Mouse (Mus musculus) A20 (cell line): ENCODE results near the gene Bcr.

ENCODE experiments used
- DNase-seq: peaks from one replicate; pipeline ENCODE4 v3.0.0-alpha.2; 2011; ENCODE audit warnings: low read depth, low spot score

Gene Bcr

DNA sequence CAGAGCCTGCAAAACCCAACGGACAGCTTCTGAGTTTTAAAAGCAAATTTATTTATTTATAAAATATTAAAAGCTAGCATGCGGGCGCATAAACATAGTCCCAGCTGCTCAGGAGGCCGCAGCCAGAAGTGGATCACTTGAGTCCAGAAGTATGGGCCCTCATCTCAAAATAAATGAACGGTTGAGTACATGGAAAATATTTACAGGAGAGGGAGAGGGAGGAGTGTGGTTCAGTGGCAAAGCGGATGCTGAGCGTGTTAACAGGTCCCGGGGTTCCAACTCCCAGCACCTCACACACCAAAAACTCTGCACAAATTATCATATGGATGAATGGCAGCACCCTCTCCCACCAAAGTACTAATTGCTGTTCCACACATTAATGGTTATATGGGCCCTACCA lies 2.1 kb upstream of the Bcr start:
- no peak for DNase-seq

DNA sequence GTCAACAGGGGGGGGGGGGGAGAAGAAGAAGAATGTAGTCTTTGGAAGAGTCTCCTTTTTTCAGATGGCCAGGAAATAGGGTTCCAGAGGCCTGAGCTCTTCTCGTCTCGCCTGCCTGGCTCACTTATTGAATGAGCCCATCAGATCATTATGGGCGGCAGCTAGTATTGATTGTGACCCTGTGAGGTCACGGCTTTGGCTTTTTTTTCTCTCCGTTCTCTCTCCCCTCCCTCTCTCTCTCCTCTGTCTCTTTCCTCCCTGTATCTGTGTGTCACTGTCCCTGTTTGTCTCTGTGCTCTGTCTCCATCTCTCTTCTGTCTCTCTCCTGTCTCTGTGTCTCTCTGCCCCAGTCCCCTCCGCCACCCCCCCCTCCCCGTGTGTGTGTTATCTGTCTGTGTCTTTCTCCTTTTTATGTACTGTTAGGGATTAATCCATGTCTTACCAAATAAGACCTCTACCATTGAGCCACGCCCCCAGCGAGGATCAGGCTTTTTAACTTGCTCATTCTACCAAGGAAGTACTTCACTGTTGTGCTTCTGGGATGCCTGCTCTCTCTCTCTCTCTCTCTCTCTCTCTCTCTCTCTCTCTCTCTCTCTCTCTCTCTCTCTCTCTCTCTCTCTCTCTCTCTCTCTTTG lies 1.5 kb upstream of the Bcr start:
- DNase-seq: no peak

DNA sequence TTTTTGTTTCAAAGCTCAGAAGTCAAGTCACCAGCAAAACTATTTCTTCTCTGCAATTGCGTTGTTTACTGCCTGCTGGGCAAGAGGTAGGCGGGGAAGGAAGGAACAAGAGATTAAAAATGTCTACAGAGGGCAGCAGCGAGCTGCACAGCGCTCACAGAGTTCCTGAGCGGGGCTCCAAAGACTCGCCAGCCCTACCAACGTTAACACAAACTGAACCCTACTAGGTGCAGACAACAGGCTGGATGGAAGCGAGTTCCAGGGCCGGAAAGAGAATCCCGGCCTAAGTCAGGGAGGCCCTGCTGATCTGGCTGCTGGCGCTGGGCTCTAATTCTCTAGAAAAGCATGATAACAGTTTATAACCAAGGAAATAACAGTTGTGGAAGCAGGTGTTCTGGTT lies 996 bp upstream of the Bcr start:
- DNase-seq: peak; percentile 87

DNA sequence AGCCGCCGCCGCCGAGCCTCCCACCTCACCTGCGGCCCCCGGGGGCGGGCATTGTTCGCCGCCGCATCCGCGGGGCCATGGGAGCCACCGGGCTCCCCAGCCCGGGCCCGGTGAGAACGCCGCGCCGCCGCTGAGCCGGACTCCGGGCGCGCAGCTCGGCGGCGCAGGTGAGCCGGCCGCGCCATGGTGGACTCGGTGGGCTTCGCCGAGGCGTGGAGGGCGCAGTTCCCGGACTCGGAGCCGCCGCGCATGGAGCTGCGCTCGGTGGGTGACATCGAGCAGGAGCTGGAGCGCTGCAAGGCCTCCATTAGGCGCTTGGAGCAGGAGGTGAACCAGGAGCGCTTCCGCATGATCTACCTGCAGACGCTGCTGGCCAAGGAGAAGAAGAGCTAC lies 447 bp downstream of the Bcr start:
- DNase-seq: peak; percentile 43

DNA sequence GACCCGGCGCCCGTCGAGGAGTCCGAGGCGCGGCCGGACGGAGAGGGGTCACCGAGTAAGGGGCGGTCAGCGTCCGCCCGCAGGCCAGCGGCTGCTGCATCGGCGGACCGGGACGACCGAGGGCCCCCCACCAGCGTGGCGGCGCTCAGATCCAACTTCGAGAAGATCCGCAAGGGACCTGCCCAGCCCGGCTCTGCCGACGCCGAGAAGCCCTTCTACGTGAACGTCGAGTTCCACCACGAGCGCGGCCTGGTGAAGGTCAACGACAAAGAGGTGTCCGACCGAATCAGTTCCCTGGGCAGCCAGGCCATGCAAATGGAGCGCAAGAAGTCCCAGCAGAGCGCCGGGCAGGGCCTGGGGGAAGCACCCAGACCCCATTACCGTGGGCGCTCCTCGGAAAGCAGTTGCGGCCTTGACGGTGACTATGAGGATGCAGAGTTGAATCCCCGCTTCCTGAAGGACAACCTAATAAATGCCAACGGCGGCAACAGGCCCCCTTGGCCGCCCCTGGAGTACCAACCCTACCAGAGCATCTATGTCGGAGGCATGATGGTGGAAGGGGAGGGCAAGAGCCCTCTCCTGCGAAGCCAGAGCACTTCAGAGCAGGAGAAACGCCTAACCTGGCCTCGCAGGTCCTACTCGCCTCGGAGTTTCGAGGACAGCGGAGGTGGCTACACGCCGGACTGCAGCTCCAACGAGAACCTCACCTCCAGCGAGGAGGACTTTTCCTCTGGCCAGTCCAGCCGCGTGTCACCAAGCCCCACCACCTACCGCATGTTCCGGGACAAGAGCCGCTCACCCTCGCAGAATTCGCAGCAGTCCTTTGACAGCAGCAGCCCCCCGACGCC lies 1.2 kb downstream of the Bcr start:
- no peak for DNase-seq

DNA sequence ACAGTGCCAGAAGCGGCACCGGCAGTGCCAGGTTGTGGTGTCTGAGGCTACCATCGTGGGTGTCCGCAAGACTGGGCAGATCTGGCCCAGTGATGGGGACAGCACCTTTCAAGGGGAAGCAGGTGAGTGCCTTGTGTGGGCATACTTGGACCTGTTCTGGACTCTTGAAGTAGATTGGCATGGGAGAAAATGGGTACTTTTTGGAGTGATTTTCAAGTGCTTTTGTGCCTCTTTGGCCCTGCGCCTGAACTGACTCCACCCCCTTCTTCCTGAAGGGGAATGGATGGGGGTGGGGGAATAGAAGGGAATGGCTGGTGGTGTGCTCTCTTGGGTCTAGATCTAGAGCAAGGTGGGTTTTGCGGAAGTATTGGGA lies 1.8 kb downstream of the Bcr start:
- DNase-seq: no peak

DNA sequence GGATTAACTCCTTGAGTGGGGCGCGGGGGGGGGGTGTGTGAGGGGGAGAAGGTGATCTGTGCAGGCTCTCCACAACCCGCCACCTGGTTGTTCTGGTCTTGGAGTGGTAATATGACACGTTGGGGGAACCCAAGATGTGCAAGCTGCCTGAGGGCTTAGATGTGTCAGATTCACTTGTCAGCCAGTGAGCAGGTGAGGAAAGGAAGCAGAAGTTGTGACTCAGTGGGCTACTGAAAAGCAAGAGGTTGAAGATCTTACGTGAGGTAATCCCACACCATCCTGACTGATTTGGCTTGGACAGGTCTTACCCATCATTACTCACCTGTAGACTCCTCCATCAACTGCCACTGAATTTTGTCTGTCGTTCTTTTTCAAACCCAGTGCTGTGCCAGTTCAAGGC lies 2.2 kb downstream of the Bcr start:
- DNase-seq: peak; percentile 30

DNA sequence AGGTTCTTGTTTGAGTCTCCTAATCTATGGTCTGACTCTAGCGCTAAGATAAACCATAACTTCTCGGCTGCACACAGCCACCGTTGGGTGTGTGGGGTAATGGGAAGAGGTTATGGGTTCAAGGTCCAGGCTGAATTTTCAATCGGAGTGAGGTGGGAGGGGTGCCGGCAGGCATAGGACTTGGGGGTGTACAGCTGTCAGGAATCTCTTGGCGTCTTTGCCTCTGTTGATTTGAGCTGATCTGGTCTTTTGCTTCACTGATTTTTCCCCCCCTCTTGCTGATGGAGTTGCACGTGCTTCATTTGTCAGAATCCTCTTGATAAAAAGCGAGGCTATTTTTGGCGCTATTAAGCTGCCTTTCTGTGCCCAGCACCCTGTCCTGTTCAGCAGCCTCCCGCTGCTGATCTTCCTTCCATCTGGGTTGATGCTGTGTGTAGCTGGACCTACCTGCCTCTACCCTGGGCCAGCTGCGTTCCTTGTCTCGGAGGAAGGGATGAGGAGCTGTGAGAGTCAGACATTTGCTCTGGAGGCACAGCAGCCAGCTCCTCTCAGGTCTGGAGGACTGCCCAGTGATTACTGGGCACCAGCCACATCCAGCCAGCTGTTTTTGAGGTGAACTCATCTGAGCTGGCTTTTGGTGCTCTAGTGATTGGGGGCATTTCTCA lies 3.0 kb downstream of the Bcr start:
- no peak for DNase-seq

DNA sequence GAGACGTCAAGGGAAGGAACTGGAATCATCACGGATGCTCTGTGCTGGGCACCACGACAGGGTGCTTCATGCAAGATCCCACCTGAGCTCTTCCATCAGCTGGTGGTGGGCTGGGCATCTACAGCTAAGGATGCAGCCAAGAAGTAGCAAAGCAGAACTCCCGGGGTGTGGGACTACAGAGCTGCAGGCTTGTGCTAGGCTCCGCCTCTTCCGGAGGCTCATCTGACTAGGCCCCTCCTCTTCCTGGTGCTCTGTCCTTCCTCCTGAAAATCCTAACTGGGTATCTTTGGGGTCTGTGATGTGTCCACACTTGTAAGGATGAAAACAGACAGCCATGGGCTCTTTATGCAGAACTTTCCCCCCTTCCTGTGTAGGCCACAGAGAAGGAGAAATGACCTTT lies 5.3 kb downstream of the Bcr start:
- DNase-seq: no peak

DNA sequence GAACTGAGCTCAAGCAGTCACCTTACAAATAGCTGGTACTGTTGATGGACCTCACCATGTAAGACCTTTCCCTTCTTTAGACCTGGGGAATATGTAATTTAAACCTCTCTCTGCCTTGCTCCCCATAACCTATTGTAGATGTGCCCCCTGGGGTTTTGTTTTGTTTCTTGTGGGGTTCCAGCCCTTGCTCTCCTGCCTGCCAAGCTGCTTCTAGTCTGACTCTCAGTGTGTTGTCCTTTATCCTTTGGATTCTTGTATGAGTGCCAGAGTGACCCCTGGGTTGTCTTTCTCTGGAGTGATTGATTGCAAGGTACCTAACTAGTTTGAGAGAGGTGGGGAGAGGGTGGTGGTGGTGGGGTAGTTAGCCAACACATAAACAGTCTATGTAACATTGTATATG lies 7.1 kb downstream of the Bcr start:
- DNase-seq: no peak

DNA sequence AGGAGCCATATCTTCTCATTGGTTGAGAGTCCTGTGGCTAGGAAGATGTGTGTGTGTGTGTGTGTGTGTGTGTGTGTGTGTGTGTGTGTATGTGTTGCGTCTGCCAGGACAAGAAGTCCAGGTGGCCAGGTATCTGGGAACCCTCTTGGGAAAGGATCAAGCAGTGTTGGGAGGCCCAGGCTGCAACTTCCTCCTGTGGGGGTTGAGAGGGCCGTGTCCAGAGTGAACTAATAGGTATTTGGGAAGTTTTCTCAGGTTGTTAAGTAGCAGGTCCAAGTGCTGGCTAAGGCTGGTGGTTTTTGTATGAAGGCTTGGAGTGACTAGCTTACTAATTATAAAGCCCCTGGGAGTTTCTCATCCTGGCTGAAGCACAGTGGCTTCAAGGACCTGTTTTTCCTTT lies 7.7 kb downstream of the Bcr start:
- DNase-seq: no peak

DNA sequence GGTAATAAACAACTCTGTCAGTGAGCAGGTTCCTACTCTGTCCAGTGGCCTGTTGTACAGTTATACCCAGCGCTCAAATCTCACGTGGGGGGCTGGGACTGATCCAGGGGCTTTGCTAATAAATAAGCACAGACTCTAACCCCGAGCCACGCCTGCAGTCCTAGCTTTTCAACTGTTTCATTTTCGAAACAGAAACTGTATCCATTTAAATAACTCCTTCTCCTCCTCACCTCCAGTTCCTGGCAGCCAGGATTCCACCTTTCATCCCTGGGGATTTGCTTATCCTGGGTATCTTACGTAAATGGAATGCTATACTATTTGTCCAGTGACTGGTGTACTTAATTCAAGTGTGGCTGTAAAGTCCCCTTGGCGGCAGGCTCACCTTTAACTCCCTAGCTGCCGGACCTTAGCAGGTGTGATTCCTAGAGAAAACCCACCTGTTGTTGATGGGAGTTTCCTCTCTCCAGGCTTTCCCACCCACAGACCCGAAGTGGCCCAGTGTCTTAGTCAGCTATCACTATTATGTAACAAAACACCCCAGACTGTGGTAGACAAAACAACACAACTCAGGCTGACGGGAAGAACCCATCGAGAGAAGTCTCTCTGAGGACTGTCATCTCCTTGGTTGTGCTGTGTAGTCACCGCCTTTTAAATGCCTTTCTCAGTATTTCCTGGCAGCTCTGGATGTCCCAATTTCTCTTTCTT lies 8.4 kb downstream of the Bcr start:
- DNase-seq: no peak

DNA sequence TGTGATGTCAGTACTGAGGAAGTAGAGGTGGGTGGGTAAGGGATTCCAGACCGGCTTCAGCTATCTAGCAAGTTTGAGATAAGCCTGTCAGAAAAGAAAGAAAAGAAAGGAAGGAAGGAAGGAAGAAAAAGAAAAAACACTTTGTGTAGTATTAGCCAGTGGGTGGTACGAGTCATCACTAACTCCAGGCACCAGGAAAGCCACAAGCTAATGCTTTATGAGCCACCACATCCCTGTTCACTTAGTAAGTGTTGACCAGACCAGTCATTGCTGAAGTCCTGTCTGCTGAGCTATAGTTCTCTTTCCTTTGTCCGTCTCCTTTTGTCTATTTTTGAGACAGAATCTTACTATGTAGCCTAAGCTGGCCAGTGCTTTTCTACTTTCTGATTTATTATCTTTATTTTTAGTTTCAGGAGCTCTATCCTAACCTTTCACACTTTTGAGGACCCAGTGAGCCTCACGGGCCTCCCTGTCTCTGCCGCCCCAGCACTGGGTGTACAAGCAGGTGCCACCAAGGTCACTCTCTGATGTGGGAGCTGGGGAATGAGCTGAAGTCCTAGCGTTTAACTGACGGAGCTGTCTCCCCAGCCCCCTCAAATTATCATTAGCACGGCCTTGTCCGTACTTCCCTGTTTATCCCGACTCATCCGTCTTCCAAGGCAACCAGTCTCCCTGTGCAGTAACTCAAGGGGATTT lies 10.0 kb downstream of the Bcr start:
- no peak for DNase-seq

DNA sequence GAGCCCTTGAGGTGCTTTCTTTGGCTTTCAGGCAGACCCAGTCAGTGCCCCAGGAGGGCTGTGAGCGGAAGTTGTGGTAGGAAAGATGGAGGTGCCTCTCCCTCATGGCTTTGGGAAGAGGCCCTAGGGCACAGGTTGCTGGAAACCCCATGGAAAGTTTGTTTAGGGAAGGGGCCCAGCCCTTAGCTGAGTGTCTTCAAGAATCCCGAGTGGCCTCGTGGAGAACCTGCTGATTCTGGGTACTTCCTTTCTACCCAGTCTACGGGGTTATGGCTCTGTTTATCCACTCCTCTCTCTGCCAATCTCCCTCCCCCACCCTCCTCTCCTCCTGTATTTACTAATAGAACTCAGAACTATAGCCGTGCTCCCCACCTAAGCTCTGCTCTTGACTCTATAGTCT lies 15.3 kb downstream of the Bcr start:
- no peak for DNase-seq

DNA sequence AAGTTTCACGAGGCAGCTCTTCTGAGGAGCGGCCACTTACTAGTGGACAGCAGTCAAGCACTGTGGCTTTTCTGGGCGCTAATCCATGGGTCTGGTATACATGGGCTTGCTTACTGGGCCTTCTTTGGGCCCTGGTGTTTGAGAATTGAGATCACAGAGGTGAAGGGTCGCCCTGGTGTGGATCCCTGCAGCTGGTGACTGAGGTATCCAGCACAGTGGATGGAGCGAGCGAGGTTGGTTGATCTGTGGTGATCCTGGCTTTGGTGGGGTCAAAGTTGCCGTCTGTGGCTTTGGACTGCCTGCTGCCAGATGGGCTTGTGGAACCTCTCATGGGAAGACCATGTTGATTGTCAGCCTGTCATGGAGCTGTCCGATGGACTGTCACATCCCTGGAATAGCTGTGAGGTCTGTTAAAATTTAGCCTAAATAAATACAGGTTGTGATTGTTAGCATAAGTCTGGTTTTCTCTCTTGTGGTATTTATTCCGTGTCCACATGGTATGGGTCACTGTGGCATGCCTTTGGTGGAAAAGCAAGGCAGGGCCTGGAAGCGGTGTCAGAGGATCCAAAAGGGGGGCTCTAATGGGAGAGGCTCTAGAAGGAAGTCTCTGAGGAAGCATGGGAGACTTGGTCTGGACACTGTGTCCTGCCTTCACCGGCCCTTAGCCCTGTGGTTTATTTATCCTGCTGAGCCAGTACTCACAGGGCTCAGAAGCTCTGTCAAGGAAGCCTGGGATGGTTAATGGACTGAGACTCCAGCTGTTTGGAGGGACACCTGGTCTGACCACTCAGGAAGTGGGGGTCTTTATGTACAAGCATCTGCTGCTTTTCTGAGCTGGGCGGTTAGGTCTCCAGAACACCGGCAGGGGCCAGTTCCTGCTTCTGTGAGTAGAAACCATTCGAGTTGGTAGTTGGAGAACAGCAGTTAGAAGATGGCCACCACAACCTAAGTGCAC lies 18.1 kb downstream of the Bcr start:
- DNase-seq: peak; percentile 43

DNA sequence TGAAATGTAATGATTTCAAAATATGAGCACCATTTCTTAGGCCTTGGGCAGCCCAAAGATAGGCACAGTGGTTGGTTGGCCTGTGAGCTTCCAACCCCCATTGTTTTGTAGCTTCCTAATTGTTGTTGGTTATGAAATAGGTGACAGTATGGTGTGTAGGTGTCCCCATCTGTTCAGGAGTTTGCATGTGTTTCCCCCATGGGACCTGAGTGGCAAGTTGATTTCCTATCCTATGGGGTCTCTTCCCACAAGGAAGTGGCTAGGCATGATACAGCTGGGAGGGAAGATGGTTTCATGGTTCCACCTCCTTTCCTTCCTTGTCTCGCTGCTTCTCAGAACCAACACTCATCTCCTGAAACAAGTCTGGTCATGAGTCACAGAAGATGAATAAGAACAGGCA lies 24.9 kb downstream of the Bcr start:
- no peak for DNase-seq

DNA sequence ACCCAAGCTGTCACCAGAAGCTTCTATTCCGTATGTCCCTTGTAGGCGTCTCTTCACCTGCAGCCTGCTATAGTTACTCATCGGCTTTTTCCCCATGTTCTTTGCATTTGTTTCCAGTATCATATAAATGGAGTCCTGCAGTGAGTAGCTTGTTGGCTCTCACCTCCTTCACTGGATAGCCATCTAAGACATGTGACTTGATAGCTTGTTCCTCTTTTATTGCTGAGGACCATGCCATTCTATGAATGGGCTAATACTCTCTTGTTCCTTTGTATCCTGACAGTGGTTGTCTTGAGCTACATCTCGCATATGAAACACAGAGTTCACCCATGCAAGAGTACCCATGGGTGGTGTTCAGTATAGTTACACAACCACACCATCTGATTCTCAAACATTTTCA lies 28.1 kb downstream of the Bcr start:
- no peak for DNase-seq

DNA sequence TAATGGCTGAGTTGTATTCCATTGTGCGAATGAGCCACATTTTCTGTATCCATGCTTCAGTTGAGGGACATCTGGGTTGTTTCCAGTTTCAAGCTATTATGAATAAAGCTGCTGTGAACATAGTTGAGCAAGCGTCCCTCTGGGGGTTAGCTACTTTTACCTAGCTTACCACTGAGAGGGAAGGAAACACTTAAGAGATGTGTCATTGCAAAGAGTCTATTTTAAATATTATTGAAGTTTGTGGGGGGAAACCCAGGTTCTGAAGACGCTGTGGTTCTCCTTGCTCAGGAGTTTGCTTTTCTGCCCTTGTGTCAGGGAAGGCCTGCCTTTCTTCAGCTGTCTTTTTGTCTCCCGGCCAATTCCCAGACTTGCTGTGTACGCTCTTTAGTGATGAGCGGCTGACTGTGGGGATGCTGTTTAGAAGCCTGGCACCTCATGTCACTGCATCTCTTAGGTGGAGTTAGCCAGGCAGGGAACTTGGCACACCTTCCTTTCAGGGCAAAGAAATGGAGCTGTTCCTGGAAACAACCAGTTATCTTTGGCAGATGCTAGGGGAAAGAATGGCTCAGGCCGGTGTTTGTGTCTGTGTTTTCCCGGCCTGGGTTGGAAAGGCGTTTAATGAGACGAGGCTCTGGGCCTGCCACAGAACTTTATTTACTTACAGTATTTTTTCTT lies 31.2 kb downstream of the Bcr start:
- no peak for DNase-seq

DNA sequence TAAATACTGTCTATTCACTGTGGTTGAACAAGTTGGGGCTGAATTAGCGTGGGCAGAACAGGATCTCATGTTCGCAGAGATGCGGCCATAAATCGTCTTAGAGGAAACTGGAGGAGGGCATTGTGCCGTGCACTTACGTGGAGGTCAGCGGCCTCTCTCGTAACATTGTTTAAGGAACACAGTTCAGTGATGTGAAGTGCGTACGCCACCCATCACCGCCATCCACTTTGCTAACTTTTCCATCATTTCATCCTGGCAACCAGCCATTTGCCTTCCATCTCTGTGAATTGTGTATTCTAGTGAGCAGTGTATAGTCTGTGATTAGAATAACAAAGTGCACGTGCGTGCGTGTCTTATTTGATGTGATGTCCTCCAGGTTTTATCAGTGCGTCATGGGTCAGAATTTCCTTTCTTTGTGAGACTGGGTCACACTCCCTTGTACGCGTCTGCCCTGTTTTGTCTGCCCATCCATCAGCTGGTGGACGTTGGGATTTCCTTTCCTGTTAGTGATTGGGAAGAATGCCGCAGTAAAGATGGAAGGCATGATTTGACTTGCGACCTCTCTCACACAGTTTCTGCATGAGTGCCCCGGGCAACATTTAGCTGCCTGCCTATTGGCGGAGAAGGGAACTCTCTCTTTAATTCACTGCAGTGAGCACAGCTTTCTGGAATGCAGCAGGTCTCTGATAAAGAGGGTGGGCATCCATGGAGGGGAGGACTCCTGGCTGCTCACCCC lies 33.0 kb downstream of the Bcr start:
- DNase-seq: no peak
